Mouse (Mus musculus) forebrain, embryonic 14.5 days (tissue): ENCODE results near the gene Rhd. TPM values are rescaled to one million over a fixed set of nuclear protein-coding genes. Genes with fewer than 3 reads are reported as not detected.

Source experiments
- ATAC-seq: fragments of 200-750 bp; cut with Nextera tagmentation; 2 replicates; pipeline ENCODE4 v1.8.0; 2017; ENCODE audit warnings: mild to moderate bottlenecking, moderate library complexity
- DNase-seq: peaks from one replicate; pipeline ENCODE4 v3.0.0-alpha.2; 2015; ENCODE audit warnings: low spot score
- H3K27ac ChIP-seq: fragments of 300-500 bp; sonication (generic); 2 replicates; pipeline ENCODE4 v1.5.1; 2014; ENCODE audit warnings: low read depth, mild to moderate bottlenecking, control low read depth, low read length, moderate library complexity
- H3K27me3 ChIP-seq: fragments of 300-500 bp; sonication (generic); replicated peaks from 2 replicates; pipeline ENCODE4 v1.6.1; 2014; ENCODE audit warnings: low read length, control low read depth, mixed read lengths; ENCODE audit not compliant: control insufficient read depth, insufficient read depth
- H3K36me3 ChIP-seq: fragments of 300-500 bp; sonication (generic); 2 replicates; pipeline ENCODE4 v1.6.1; 2014; ENCODE audit warnings: low read length, control low read depth; ENCODE audit not compliant: control insufficient read depth, insufficient read depth
- H3K4me1 ChIP-seq: fragments of 300-500 bp; sonication (generic); 2 replicates; pipeline ENCODE4 v1.6.1; 2014; ENCODE audit warnings: antibody characterized with exemption, low read length, control low read depth; ENCODE audit not compliant: control insufficient read depth, insufficient read depth
- H3K4me2 ChIP-seq: fragments of 300-500 bp; sonication (generic); 2 replicates; pipeline ENCODE4 v1.6.1; 2014; ENCODE audit warnings: mild to moderate bottlenecking, control low read depth, low read length
- H3K4me3 ChIP-seq: fragments of 300-500 bp; sonication (generic); 2 replicates; pipeline ENCODE4 v1.5.1; 2014; ENCODE audit warnings: low read depth, low read length, control low read depth
- H3K9ac ChIP-seq: fragments of 300-500 bp; sonication (generic); 2 replicates; pipeline ENCODE4 v1.6.1; 2014; ENCODE audit warnings: mild to moderate bottlenecking, low read length, control low read depth, moderate library complexity
- H3K9me3 ChIP-seq: fragments of 300-500 bp; sonication (generic); replicated peaks from 2 replicates; pipeline ENCODE4 v1.6.1; 2016; ENCODE audit warnings: low read length, control low read depth, mixed read lengths; ENCODE audit not compliant: control insufficient read depth
- WGBS: fragments of 180-500 bp; shearing (Covaris S2); extraction: QIAGEN DNeasy Blood & Tissue Kit; methylation state at CpG from one replicate; pipeline ENCODE4 v1.1.7; 2014; 5-methylcytosine and 5-hydroxymethylcytosine counted together
- polyA plus RNA-seq: library from polyadenylated mRNA; unstranded; fragments of >200 nt; fragmentation: Nextera tagmentation; extraction: Ambion mirVana; gene quantifications from 2 replicates; pipeline ENCODE4 v1.2.1, GENCODE M21; 2014

Gene Rhd
- polyA plus RNA-seq, 1 experiment from 2014 or later = 0.99 TPM

- WGBS = under 1% methylated on average over 34 of the region's 38 CpGs
These were observed 11.1 kb upstream of the Rhd start, which contains the start of gene Maco1 for GRCm38 (mm10) chr4:134853259-134853636. TSS of gene Maco1 (minus strand) at chr4:134853345.

GRCm38 (mm10) chr4:134853637-134854485 is 10.5 kb upstream of the Rhd start:
- ATAC-seq (peak; percentile 96), DNase-seq (peak; percentile 96)
- Histone ChIP-seq H3K9me3 (no peaks in the 10 kb centered on the region), H3K4me1 (peaks cover 16% of the 10 kb centered on the region), H3K4me2 (peak overlapping the region; percentile 66), H3K36me3 (no peaks in the 10 kb centered on the region), H3K27ac (peak overlapping the region; percentile 99), H3K27me3 (no peaks in the 10 kb centered on the region), H3K9ac (peak overlapping the region; percentile 99), H3K4me3 (peak overlapping the region; percentile 98)
- 1% methylated on average over 87 of the region's 91 CpGs for WGBS

More at GRCm38 (mm10) chr4:134853259-134853636, 11.1 kb upstream of the Rhd start, which contains the start of gene Maco1:
- Histone ChIP-seq H3K9ac (peak within 1 kb of the TSS; percentile 99), H3K4me3 (peak within 1 kb of the TSS; percentile 98), H3K27ac (peak within 1 kb of the TSS; percentile 99), H3K4me2 (peak within 1 kb of the TSS; percentile 86), H3K36me3 (no peaks in the 10 kb centered on the region), H3K4me1 (peaks cover 16% of the 10 kb centered on the region), H3K27me3 (no peaks in the 10 kb centered on the region), H3K9me3 (no peaks in the 10 kb centered on the region)
- ATAC-seq (peak; percentile 97), DNase-seq (peak; percentile 99)

GRCm38 (mm10) chr4:134855371-134855770 is 9.0 kb upstream of the Rhd start:
- Histone ChIP-seq H3K4me3 (no peak overlapping the region), H3K4me2 (no peak overlapping the region), H3K9me3 (no peaks in the 10 kb centered on the region), H3K9ac (no peak overlapping the region), H3K4me1 (peaks cover 14% of the 10 kb centered on the region), H3K27me3 (no peaks in the 10 kb centered on the region), H3K36me3 (no peaks in the 10 kb centered on the region), H3K27ac (no peak overlapping the region)
- no peak for ATAC-seq
- no peak for DNase-seq
- 40% methylated on average over 3 of the region's 3 CpGs for WGBS

- peaks cover 7% of the 10 kb centered on the region for H3K4me1 ChIP-seq
- no peaks in the 10 kb centered on the region for H3K27me3 ChIP-seq
- 65% methylated on average over 5 of the region's 5 CpGs for WGBS
- H3K36me3 ChIP-seq = no peaks in the 10 kb centered on the region
- no peak overlapping the region for H3K4me3 ChIP-seq
- ATAC-seq = no peak
- no peak overlapping the region for H3K4me2 ChIP-seq
- DNase-seq = no peak
- H3K9ac ChIP-seq = no peak overlapping the region
- no peaks in the 10 kb centered on the region for H3K9me3 ChIP-seq
- H3K27ac ChIP-seq = no peak overlapping the region
These were observed 8.3 kb upstream of the Rhd start for GRCm38 (mm10) chr4:134856056-134856455.

GRCm38 (mm10) chr4:134856501-134856900 is 7.8 kb upstream of the Rhd start:
- no peak overlapping the region for H3K9ac ChIP-seq
- H3K4me3 ChIP-seq = no peak overlapping the region
- H3K4me2 ChIP-seq = no peak overlapping the region
- no peaks in the 10 kb centered on the region for H3K9me3 ChIP-seq
- no peaks in the 10 kb centered on the region for H3K27me3 ChIP-seq
- H3K4me1 ChIP-seq = peaks cover 3% of the 10 kb centered on the region
- WGBS = 26% methylated on average over 5 of the region's 5 CpGs
- DNase-seq = no peak
- no peak for ATAC-seq
- H3K36me3 ChIP-seq = no peaks in the 10 kb centered on the region
- no peak overlapping the region for H3K27ac ChIP-seq

GRCm38 (mm10) chr4:134858494-134858893 is 5.8 kb upstream of the Rhd start:
- H3K4me1 ChIP-seq = no peaks in the 10 kb centered on the region

GRCm38 (mm10) chr4:134861884-134862283 is 2.5 kb upstream of the Rhd start:
- Histone ChIP-seq H3K27me3 (no peaks in the 10 kb centered on the region), H3K4me1 (no peaks in the 10 kb centered on the region), H3K27ac (no peak overlapping the region), H3K9ac (no peak overlapping the region), H3K4me2 (no peak overlapping the region), H3K36me3 (no peaks in the 10 kb centered on the region), H3K4me3 (no peak overlapping the region), H3K9me3 (no peaks in the 10 kb centered on the region)
- no peak for ATAC-seq
- 91% methylated on average over 6 of the region's 6 CpGs for WGBS
- no peak for DNase-seq

More at GRCm38 (mm10) chr4:134858494-134858893, 5.8 kb upstream of the Rhd start:
- whole genome bisulfite sequencing = 77% methylated on average over 4 of the region's 4 CpGs
- Histone ChIP-seq H3K9me3 (no peaks in the 10 kb centered on the region), H3K36me3 (no peaks in the 10 kb centered on the region), H3K27me3 (no peaks in the 10 kb centered on the region), H3K4me3 (no peak overlapping the region), H3K27ac (no peak overlapping the region), H3K4me2 (no peak overlapping the region), H3K9ac (no peak overlapping the region)
- ATAC-seq (no peak), DNase-seq (no peak)

- DNase-seq = no peak
- WGBS = 74% methylated on average over 7 of the region's 7 CpGs
- H3K4me2 ChIP-seq = no peak overlapping the region
- no peak overlapping the region for H3K4me3 ChIP-seq
- H3K27ac ChIP-seq = no peak overlapping the region
- H3K27me3 ChIP-seq = no peaks in the 10 kb centered on the region
- no peaks in the 10 kb centered on the region for H3K36me3 ChIP-seq
- no peak overlapping the region for H3K9ac ChIP-seq
- H3K4me1 ChIP-seq = no peaks in the 10 kb centered on the region
- ATAC-seq = no peak
- H3K9me3 ChIP-seq = no peaks in the 10 kb centered on the region
These were observed 1.3 kb upstream of the Rhd start for GRCm38 (mm10) chr4:134862996-134863395.

GRCm38 (mm10) chr4:134865340-134865739 is 1.0 kb downstream of the Rhd start:
- H3K27me3 ChIP-seq = peaks cover 13% of the 10 kb centered on the region; the same call in 1 of the 2 replicates
- no peak overlapping the region for H3K27ac ChIP-seq
- no peak overlapping the region for H3K9ac ChIP-seq
- H3K4me2 ChIP-seq = no peak overlapping the region
- no peak for ATAC-seq
- DNase-seq = no peak
- H3K9me3 ChIP-seq = no peaks in the 10 kb centered on the region
- H3K4me3 ChIP-seq = no peak overlapping the region
- H3K36me3 ChIP-seq = no peaks in the 10 kb centered on the region
- H3K4me1 ChIP-seq = no peaks in the 10 kb centered on the region
- 73% methylated on average over 6 of the region's 6 CpGs for WGBS
